Mouse (Mus musculus) bone marrow, adult 2 months (tissue): ENCODE measurements around the gene Map2k6.

Experiments used
- CTCF ChIP-seq: fragments of 200-500 bp; IDR thresholded peaks from 2 replicates; pipeline ENCODE4 v1.5.1; 2011; ENCODE audit warnings: low read length, control low read depth; ENCODE audit not compliant: control insufficient read depth, insufficient read depth
- POLR2A ChIP-seq: fragments of 200-500 bp; IDR thresholded peaks from 2 replicates; pipeline ENCODE4 v1.6.1; 2011; ENCODE audit warnings: low read depth, mild to moderate bottlenecking, control low read depth, low read length, borderline replicate concordance; ENCODE audit not compliant: control insufficient read depth

DNA sequence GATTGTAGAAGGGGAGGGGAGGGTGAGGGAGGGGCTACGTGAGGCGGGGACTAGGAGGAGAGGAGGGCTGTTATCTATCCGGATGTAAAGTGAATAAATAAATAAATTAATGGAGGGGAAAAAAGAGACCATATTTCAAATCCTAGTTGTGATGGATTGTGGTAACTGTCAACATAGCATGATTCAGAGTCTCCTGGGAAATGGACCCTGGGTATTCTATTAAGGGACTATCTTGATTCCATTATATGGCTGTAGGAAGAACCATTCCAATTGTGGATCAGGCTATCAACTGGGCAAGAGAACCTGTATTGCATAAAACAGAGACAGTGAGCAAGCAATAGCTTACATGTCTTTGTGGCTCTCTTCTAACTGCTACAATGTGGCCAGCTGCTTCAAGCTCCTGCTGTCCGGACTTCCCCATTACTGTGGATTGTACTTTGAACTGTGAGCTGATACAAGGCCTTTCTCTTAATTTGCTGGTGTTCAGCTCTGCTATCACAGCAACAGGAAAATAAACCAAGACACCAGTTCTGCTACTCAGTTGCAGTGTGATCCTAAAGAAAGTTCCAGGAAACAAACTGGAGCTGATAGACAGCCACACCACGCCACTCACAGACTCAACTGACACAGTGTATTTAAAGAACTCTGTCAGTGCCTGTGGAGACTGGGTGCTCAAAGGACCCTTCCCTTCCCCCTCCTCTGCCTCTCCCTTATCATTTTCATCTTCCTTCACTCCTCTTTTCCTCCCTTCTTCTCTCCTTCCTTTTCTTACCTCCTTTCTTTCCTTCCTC lies 77.6 kb downstream of the Map2k6 start:
- no peak for TF ChIP-seq CTCF
- TF ChIP-seq POLR2A: no peak
